8 mouse cellular contexts compared by ENCODE assay signal in genomic region chr4:120387496-120387895, GRCm38 (mm10). TPM values are rescaled to one million over a fixed set of nuclear protein-coding genes. Genes with fewer than 3 reads are reported as not detected.
DNase-seq lines count a peak whose midpoint lies in the region; ATAC-seq lines count a peak whose summit lies in the region.

No protein-coding gene starts in this region.

- no peaks in the 10 kb centered on the region for H3K9me3 ChIP-seq in hindbrain, embryonic 10.5 days
- H3K9me3 ChIP-seq in hindbrain, embryonic 11.5 days (ENCODE audit: control insufficient read depth, low read length): no peaks in the 10 kb centered on the region

- peak; percentile 14 for DNase-seq in hindbrain, embryonic 10.5 days (ENCODE audit: low spot score)
- DNase-seq in hindbrain, embryonic 11.5 days (ENCODE audit: low spot score): no peak
- DNase-seq in urinary bladder, postnatal 36 days (ENCODE audit: low spot score in 2 of 2): peak; percentile 36 to 41
- no peak for DNase-seq in urinary bladder, postnatal 4 days (ENCODE audit: low spot score in 2 of 2)
- DNase-seq in induced T-regulatory cell, adult 2 months (ENCODE audit: low read depth): peak; percentile 10
- peak; percentile 13 for DNase-seq in naive thymus-derived CD4-positive, alpha-beta T cell, adult 2 months (ENCODE audit: low read depth)
- DNase-seq in cerebellum, adult 11 months: no peak
- no peak for DNase-seq in gastrocnemius, postnatal 25 days

- H3K9ac ChIP-seq in hindbrain, embryonic 11.5 days (ENCODE audit: low read depth, low read length): no peak overlapping the region

- no peak overlapping the region for H3K27ac ChIP-seq in hindbrain, embryonic 10.5 days
- H3K27ac ChIP-seq in hindbrain, embryonic 11.5 days (ENCODE audit: low read depth, low read length): no peak overlapping the region

- peaks cover 18% of the 10 kb centered on the region for H3K4me1 ChIP-seq in hindbrain, embryonic 10.5 days (replicated peaks)
- no peaks in the 10 kb centered on the region for H3K4me1 ChIP-seq in hindbrain, embryonic 11.5 days (replicated peaks; ENCODE audit: control insufficient read depth, insufficient read depth, low read length)

- no peak overlapping the region for H3K4me2 ChIP-seq in hindbrain, embryonic 11.5 days (replicated peaks; ENCODE audit: low read depth, low read length)

- peaks cover 63% of the 10 kb centered on the region for H3K27me3 ChIP-seq in hindbrain, embryonic 10.5 days (ENCODE audit: insufficient read depth, poor library complexity, severe bottlenecking)
- no peaks in the 10 kb centered on the region for H3K27me3 ChIP-seq in hindbrain, embryonic 11.5 days (ENCODE audit: control insufficient read depth, insufficient read depth, low read length)

- H3K4me3 ChIP-seq in hindbrain, embryonic 10.5 days: no peak overlapping the region
- no peak overlapping the region for H3K4me3 ChIP-seq in hindbrain, embryonic 11.5 days (ENCODE audit: low read depth, low read length)

- ATAC-seq in hindbrain, embryonic 11.5 days (ENCODE audit: low FRiP score): no peak

- 41% methylated on average over 4 of the region's 4 CpGs for WGBS in hindbrain, embryonic 10.5 days
- WGBS in hindbrain, embryonic 11.5 days: 54% methylated on average over 4 of the region's 4 CpGs

- H3K36me3 ChIP-seq in hindbrain, embryonic 10.5 days: no peaks in the 10 kb centered on the region
- no peaks in the 10 kb centered on the region for H3K36me3 ChIP-seq in hindbrain, embryonic 11.5 days (ENCODE audit: control insufficient read depth, insufficient read depth, low read length)

RNA-seq across cellular contexts. Expression of gene Scmh1, which starts 17.6 kb away (rescaled TPM):
- 44.1 and 59.1 TPM in 2 replicates for polyA plus RNA-seq in hindbrain, embryonic 10.5 days (2016; fragmentation: Nextera tagmentation; extraction: Ambion mirVana)
- 47.3 and 53.5 TPM in 2 replicates for polyA plus RNA-seq in hindbrain, embryonic 11.5 days (2014; fragmentation: Nextera tagmentation; extraction: Ambion mirVana)
- total RNA-seq in gastrocnemius, postnatal 25 days (2021): 10 to 100 TPM; 36.4 to 39.8 TPM

Comparison
In these comparisons a context has a peak if more than half of its experiments do, and no peak if none do; other contexts are left out.
1. DNase-seq: peak in hindbrain, embryonic 10.5 days (single experiment), urinary bladder, postnatal 36 days (2 of 2), induced T-regulatory cell, adult 2 months (single experiment) and naive thymus-derived CD4-positive, alpha-beta T cell, adult 2 months (single experiment); none in hindbrain, embryonic 11.5 days (single experiment), urinary bladder, postnatal 4 days (0 of 2), cerebellum, adult 11 months (single experiment) and gastrocnemius, postnatal 25 days (single experiment).